Mouse (Mus musculus) testis, adult 2 months (tissue): ENCODE data around the gene Isg20.

Experiments
- CTCF ChIP-seq: fragments of 200-500 bp; IDR thresholded peaks from 2 replicates; pipeline ENCODE4 v1.5.1; 2012; ENCODE audit warnings: low read depth, mild to moderate bottlenecking, inconsistent platforms, low read length, moderate library complexity; ENCODE audit not compliant: control insufficient read depth, insufficient read depth, insufficient replicate concordance
- POLR2A ChIP-seq: fragments of 200-500 bp; IDR thresholded peaks from 2 replicates; pipeline ENCODE4 v1.6.1; 2012; ENCODE audit warnings: low read depth, mild to moderate bottlenecking, inconsistent platforms, low read length, moderate library complexity; ENCODE audit not compliant: control insufficient read depth

DNA sequence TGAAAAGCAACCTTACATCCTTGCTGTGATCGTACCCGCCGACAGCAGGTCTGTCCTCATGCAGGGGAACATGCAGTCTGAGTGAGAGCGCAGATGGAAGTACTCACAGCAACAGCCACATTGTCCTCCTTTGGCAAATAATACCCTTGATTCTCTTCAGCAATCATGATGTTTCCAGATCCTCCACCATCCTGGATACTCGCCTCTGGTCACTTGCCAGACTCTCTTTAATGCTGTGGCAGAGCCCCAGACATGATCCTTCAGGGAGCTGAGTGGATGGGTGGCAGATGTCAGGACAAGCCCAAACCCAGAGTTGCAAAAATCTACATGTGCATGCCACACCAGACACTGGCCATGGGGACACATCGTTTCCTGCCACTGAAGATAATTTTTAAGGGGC, 41.9 kb downstream of the Isg20 start:
- TF ChIP-seq POLR2A (no peak), CTCF (no peak)
